Mouse (Mus musculus): ENCODE results near the gene BB287469. TPM values are rescaled to one million over a fixed set of nuclear protein-coding genes. Genes with fewer than 3 reads are reported as not detected.
"Not testable (repeated sequence)": the region's sequence is repeated elsewhere in the genome, so short reads cannot be mapped to it uniquely, and the experiment has no call there.

BB287469 gene
- polyA plus RNA-seq (2015; fragmentation: Nextera tagmentation; extraction: Ambion mirVana) = not detected in 2 replicates

GRCm38 (mm10) chr12:87816277-87816676 lies at the start of gene BB287469:
TSS of gene BB287469 (plus strand) at chr12:87816577.
- H3K27me3 ChIP-seq (ENCODE audit: control insufficient read depth, insufficient read depth, low read length); H3K9ac ChIP-seq (ENCODE audit: low read length); H3K9me3 ChIP-seq (replicated peaks; ENCODE audit: control insufficient read depth, low read length); H3K27ac ChIP-seq (ENCODE audit: low read length); H3K4me3 ChIP-seq (replicated peaks; ENCODE audit: low read length); H3K36me3 ChIP-seq (ENCODE audit: control insufficient read depth, insufficient read depth, low read length); H3K4me2 ChIP-seq (ENCODE audit: low read depth, low read length); ATAC-seq (ENCODE audit: insufficient read depth, low FRiP score); H3K4me1 ChIP-seq (ENCODE audit: control insufficient read depth, insufficient read depth, low read length): not testable (repeated sequence)
- WGBS = 90% methylated on average over 6 of the region's 6 CpGs

- H3K4me2 ChIP-seq (ENCODE audit: low read depth, low read length); H3K4me3 ChIP-seq (replicated peaks; ENCODE audit: low read length); H3K4me1 ChIP-seq (ENCODE audit: control insufficient read depth, insufficient read depth, low read length); H3K27ac ChIP-seq (ENCODE audit: low read length); H3K27me3 ChIP-seq (ENCODE audit: control insufficient read depth, insufficient read depth, low read length); H3K36me3 ChIP-seq (ENCODE audit: control insufficient read depth, insufficient read depth, low read length); H3K9ac ChIP-seq (ENCODE audit: low read length); H3K9me3 ChIP-seq (replicated peaks; ENCODE audit: control insufficient read depth, low read length); ATAC-seq (ENCODE audit: insufficient read depth, low FRiP score): not testable (repeated sequence)
- 89% methylated on average over 4 of the region's 4 CpGs for WGBS
Observed at GRCm38 (mm10) chr12:87775655-87776054, 40.7 kb upstream of the BB287469 start, which contains the start of gene Gm21319. TSS of gene Gm21319 (minus strand) at chr12:87775755.

GRCm38 (mm10) chr12:87795212-87795611 lies 21.2 kb upstream of the BB287469 start, which contains the start of gene Gm21936:
TSS of gene Gm21936 (plus strand) at chr12:87795512.
- H3K4me3 ChIP-seq (replicated peaks; ENCODE audit: low read length); H3K9me3 ChIP-seq (replicated peaks; ENCODE audit: control insufficient read depth, low read length); ATAC-seq (ENCODE audit: insufficient read depth, low FRiP score); H3K4me2 ChIP-seq (ENCODE audit: low read depth, low read length); H3K27ac ChIP-seq (ENCODE audit: low read length); H3K36me3 ChIP-seq (ENCODE audit: control insufficient read depth, insufficient read depth, low read length); H3K27me3 ChIP-seq (ENCODE audit: control insufficient read depth, insufficient read depth, low read length); H3K9ac ChIP-seq (ENCODE audit: low read length); H3K4me1 ChIP-seq (ENCODE audit: control insufficient read depth, insufficient read depth, low read length): not testable (repeated sequence)
- WGBS = 75% methylated on average over 1 of the region's 1 CpGs

- 87% methylated on average over 5 of the region's 5 CpGs for WGBS
- H3K27me3 ChIP-seq (ENCODE audit: control insufficient read depth, insufficient read depth, low read length); H3K36me3 ChIP-seq (ENCODE audit: control insufficient read depth, insufficient read depth, low read length); H3K9ac ChIP-seq (ENCODE audit: low read length); H3K27ac ChIP-seq (ENCODE audit: low read length); H3K4me1 ChIP-seq (ENCODE audit: control insufficient read depth, insufficient read depth, low read length); H3K9me3 ChIP-seq (replicated peaks; ENCODE audit: control insufficient read depth, low read length); H3K4me2 ChIP-seq (ENCODE audit: low read depth, low read length); ATAC-seq (ENCODE audit: insufficient read depth, low FRiP score); H3K4me3 ChIP-seq (replicated peaks; ENCODE audit: low read length): not testable (repeated sequence)
Observed at GRCm38 (mm10) chr12:87797971-87798370, 18.4 kb upstream of the BB287469 start.

GRCm38 (mm10) chr12:87842239-87842638 lies 25.9 kb downstream of the BB287469 start, which contains the start of gene Gm2001:
TSS of gene Gm2001 (minus strand) at chr12:87842339.
- not testable (repeated sequence) for H3K27ac ChIP-seq (ENCODE audit: low read length); H3K9ac ChIP-seq (ENCODE audit: low read length); H3K4me3 ChIP-seq (replicated peaks; ENCODE audit: low read length); ATAC-seq (ENCODE audit: insufficient read depth, low FRiP score); H3K4me2 ChIP-seq (ENCODE audit: low read depth, low read length); H3K4me1 ChIP-seq (ENCODE audit: control insufficient read depth, insufficient read depth, low read length); H3K36me3 ChIP-seq (ENCODE audit: control insufficient read depth, insufficient read depth, low read length); H3K27me3 ChIP-seq (ENCODE audit: control insufficient read depth, insufficient read depth, low read length); H3K9me3 ChIP-seq (replicated peaks; ENCODE audit: control insufficient read depth, low read length)
- WGBS = 64% methylated on average over 1 of the region's 2 CpGs

- H3K4me3 ChIP-seq (replicated peaks; ENCODE audit: low read length); H3K27me3 ChIP-seq (ENCODE audit: control insufficient read depth, insufficient read depth, low read length); H3K36me3 ChIP-seq (ENCODE audit: control insufficient read depth, insufficient read depth, low read length); H3K27ac ChIP-seq (ENCODE audit: low read length); H3K9ac ChIP-seq (ENCODE audit: low read length); H3K4me1 ChIP-seq (ENCODE audit: control insufficient read depth, insufficient read depth, low read length); H3K4me2 ChIP-seq (ENCODE audit: low read depth, low read length); H3K9me3 ChIP-seq (replicated peaks; ENCODE audit: control insufficient read depth, low read length); ATAC-seq (ENCODE audit: insufficient read depth, low FRiP score): not testable (repeated sequence)
- no CpG with 5 or more reads among the region's 2 CpGs for WGBS
Observed at GRCm38 (mm10) chr12:87850657-87851056, 34.3 kb downstream of the BB287469 start.

GRCm38 (mm10) chr12:87856067-87856466 lies 39.7 kb downstream of the BB287469 start:
- H3K27ac ChIP-seq (ENCODE audit: low read length); H3K4me1 ChIP-seq (ENCODE audit: control insufficient read depth, insufficient read depth, low read length); H3K4me2 ChIP-seq (ENCODE audit: low read depth, low read length); H3K27me3 ChIP-seq (ENCODE audit: control insufficient read depth, insufficient read depth, low read length); H3K9ac ChIP-seq (ENCODE audit: low read length); H3K4me3 ChIP-seq (replicated peaks; ENCODE audit: low read length); H3K9me3 ChIP-seq (replicated peaks; ENCODE audit: control insufficient read depth, low read length); H3K36me3 ChIP-seq (ENCODE audit: control insufficient read depth, insufficient read depth, low read length): not testable (repeated sequence)
- ATAC-seq (ENCODE audit: insufficient read depth, low FRiP score) = 0 out of 2 replicates have a peak, but pooled peaks have one; percentile 10
- WGBS = 77% methylated on average over 1 of the region's 1 CpGs

- ATAC-seq (ENCODE audit: insufficient read depth, low FRiP score); H3K4me3 ChIP-seq (replicated peaks; ENCODE audit: low read length); H3K27ac ChIP-seq (ENCODE audit: low read length); H3K4me2 ChIP-seq (ENCODE audit: low read depth, low read length); H3K36me3 ChIP-seq (ENCODE audit: control insufficient read depth, insufficient read depth, low read length); H3K9me3 ChIP-seq (replicated peaks; ENCODE audit: control insufficient read depth, low read length); H3K27me3 ChIP-seq (ENCODE audit: control insufficient read depth, insufficient read depth, low read length); H3K9ac ChIP-seq (ENCODE audit: low read length); H3K4me1 ChIP-seq (ENCODE audit: control insufficient read depth, insufficient read depth, low read length): not testable (repeated sequence)
- WGBS = 84% methylated on average over 23 of the region's 23 CpGs
Observed at GRCm38 (mm10) chr12:87861740-87862692, 45.6 kb downstream of the BB287469 start.

GRCm38 (mm10) chr12:87863638-87864037 lies 47.3 kb downstream of the BB287469 start:
- not testable (repeated sequence) for H3K9me3 ChIP-seq (replicated peaks; ENCODE audit: control insufficient read depth, low read length); H3K27me3 ChIP-seq (ENCODE audit: control insufficient read depth, insufficient read depth, low read length); H3K27ac ChIP-seq (ENCODE audit: low read length); H3K4me1 ChIP-seq (ENCODE audit: control insufficient read depth, insufficient read depth, low read length); H3K4me3 ChIP-seq (replicated peaks; ENCODE audit: low read length); H3K4me2 ChIP-seq (ENCODE audit: low read depth, low read length); H3K36me3 ChIP-seq (ENCODE audit: control insufficient read depth, insufficient read depth, low read length); H3K9ac ChIP-seq (ENCODE audit: low read length)
- ATAC-seq (ENCODE audit: insufficient read depth, low FRiP score) = 0 out of 2 replicates have a peak, but pooled peaks have one; percentile 19
- WGBS = 94% methylated on average over 9 of the region's 11 CpGs
